Mouse (Mus musculus) small intestine, adult 2 months (tissue): ENCODE measurements around the gene Hnrnpul1.

Experiments
- CTCF ChIP-seq: fragments of 200-500 bp; IDR thresholded peaks from 2 replicates; pipeline ENCODE4 v1.5.1; 2012; ENCODE audit warnings: low read depth, mild to moderate bottlenecking, control low read depth, inconsistent platforms, low read length, moderate library complexity, mixed read lengths; ENCODE audit not compliant: insufficient replicate concordance, insufficient read length; ENCODE audit errors: extremely low read depth
- POLR2A ChIP-seq: fragments of 200-500 bp; IDR thresholded peaks from 2 replicates; pipeline ENCODE4 v1.6.1; 2012; ENCODE audit warnings: low read depth, mild to moderate bottlenecking, control low read depth, inconsistent platforms, low read length, moderate library complexity

DNA sequence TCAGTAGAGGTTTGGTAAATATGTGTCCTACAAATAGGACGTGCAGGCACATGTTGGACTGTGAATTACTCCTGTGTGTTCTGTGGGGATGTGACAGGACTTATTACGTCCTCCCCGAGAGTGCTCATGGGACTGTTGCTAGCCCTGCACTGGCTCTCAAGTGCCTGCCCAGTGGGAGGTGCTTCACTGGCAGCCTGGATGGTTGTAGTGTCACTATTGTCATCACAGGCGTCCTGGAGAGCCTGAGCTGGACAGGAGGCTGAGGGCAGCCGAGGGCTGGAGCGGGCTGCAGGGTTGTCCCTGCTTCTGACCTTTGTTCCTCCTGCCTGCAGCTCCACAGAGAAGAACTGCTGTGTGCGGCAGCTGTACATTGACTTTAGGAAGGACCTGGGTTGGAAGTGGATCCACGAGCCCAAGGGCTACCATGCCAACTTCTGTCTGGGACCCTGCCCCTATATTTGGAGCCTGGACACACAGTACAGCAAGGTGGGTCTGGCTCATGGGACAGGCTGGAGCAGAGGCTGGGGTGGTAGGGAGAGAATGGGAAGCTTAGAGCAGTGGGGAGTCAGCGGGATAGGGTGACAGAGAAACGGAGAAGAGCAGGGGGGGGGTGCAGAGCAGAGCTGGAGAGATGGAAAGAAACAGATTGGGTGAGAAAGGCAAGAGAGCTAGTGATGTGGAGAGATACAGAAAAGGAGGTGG is 50.6 kb downstream of the Hnrnpul1 start:
- TF ChIP-seq CTCF (no peak), POLR2A (no peak)
